Mouse (Mus musculus): ENCODE data around the gene Hes7.

DNA sequence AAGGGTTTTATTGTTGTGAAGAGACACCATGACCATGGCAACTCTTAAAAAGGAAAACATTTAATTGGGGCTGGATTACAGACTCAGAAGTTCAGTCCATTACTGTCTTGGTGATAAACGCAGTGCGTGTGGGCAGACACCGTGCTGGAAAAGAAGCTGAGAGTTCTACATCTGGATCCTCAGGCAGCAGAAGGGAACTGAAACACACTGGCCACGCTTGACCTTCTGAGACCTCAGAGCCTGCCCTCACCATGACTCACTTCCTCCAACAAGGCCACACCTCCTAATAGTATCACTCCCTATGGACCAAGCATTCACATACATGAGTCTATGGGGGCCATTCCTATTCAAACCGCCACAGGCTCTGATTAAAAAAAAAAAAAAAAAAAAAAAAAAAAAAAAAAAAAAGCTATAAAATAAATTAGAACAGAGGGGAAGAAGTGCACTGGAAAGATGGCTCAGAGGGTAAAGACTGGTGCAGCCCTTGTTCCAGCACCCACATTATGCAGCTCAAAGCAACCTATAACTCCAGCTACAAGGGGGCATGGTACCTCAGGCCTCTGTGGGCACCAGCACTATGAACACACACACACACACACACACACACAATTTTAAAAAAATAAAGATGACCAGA lies 41.3 kb upstream of the Hes7 start:
- no peak for TF ChIP-seq POLR2A (IDR thresholded peaks at IDR 0.05; ENCODE audit: control insufficient read depth, extremely low read depth, insufficient read depth, low read length, poor library complexity)
- no peak for TF ChIP-seq CTCF (IDR thresholded peaks at IDR 0.05; ENCODE audit: borderline replicate concordance, control insufficient read depth, extremely low read depth, insufficient read depth, low read length, poor library complexity)

All from thymus, adult 2 months (tissue).